Mouse (Mus musculus) heart, embryonic 15.5 days (tissue): ENCODE results near the gene Sertad2. TPM values are rescaled to one million over a fixed set of nuclear protein-coding genes. Genes with fewer than 3 reads are reported as not detected.

Experiments
- ATAC-seq: fragments of 200-750 bp; cut with Nextera tagmentation; replicated peaks from 2 replicates; pipeline ENCODE4 v1.8.0; 2017; ENCODE audit warnings: low read depth, moderate TSS enrichment; ENCODE audit not compliant: insufficient number of reproducible peaks, insufficient read depth, low FRiP score
- H3K27ac ChIP-seq: fragments of 300-500 bp; sonication (generic); 2 replicates; pipeline ENCODE4 v1.5.1; 2015; ENCODE audit warnings: mild to moderate bottlenecking, inconsistent platforms
- H3K27me3 ChIP-seq: fragments of 300-500 bp; sonication (generic); 2 replicates; pipeline ENCODE4 v1.6.1; 2015; ENCODE audit warnings: inconsistent platforms
- H3K36me3 ChIP-seq: fragments of 300-500 bp; sonication (generic); 2 replicates; pipeline ENCODE4 v1.6.1; 2015; ENCODE audit warnings: mild to moderate bottlenecking, inconsistent platforms
- H3K4me1 ChIP-seq: fragments of 300-500 bp; sonication (generic); replicated peaks from 2 replicates; pipeline ENCODE4 v1.6.1; 2015; ENCODE audit warnings: inconsistent platforms
- H3K4me2 ChIP-seq: fragments of 300-500 bp; sonication (generic); 2 replicates; pipeline ENCODE4 v1.6.1; 2015; ENCODE audit warnings: inconsistent platforms, mild to moderate bottlenecking, moderate library complexity
- H3K4me3 ChIP-seq: fragments of 300-500 bp; sonication (generic); 2 replicates; pipeline ENCODE4 v1.5.1; 2015; ENCODE audit warnings: mild to moderate bottlenecking, inconsistent platforms
- H3K9ac ChIP-seq: fragments of 300-500 bp; sonication (generic); 2 replicates; pipeline ENCODE4 v1.6.1; 2015; ENCODE audit warnings: mild to moderate bottlenecking, inconsistent platforms
- H3K9me3 ChIP-seq: fragments of 300-500 bp; sonication (generic); replicated peaks from 2 replicates; pipeline ENCODE4 v1.6.1; 2016; ENCODE audit warnings: inconsistent platforms
- WGBS: fragments of 180-500 bp; shearing (Covaris S2); methylation state at CpG from one replicate; pipeline ENCODE4 v1.1.7; 2015; ENCODE audit warnings: mixed read lengths; 5-methylcytosine and 5-hydroxymethylcytosine counted together
- polyA plus RNA-seq: library from polyadenylated mRNA; unstranded; fragments of >200 nt; fragmentation: Nextera tagmentation; extraction: Ambion mirVana; gene quantifications from 2 replicates; pipeline ENCODE4 v1.2.1, GENCODE M21; 2015

The Sertad2 gene
- polyA plus RNA-seq, 1 experiment from 2014 or later = 33.7 TPM

DNA sequence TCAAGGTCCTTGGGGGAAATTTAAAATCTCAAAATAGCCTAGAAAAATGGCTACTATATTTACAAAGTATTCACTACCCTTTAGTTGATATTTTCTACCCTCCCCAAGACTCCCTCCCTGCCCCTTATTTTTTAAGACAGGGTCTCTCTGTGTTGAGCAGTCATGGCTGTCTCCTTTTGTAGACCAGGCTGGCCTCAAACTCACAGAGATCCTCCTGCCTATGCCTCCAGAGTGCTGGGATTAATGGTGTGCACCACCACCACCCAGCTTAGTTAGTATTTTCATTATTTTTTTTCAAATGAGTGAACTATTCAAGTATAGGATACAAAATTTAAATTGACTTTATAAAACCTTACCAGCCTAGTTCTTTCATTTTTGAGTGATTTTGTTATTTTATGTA is 94.0 kb downstream of the Sertad2 start:
- ATAC-seq = no peak
- Histone ChIP-seq H3K36me3 (no peaks in the 10 kb centered on the region), H3K4me2 (no peak overlapping the region), H3K4me1 (peaks cover 52% of the 10 kb centered on the region), H3K27ac (no peak overlapping the region), H3K27me3 (no peaks in the 10 kb centered on the region), H3K9me3 (no peaks in the 10 kb centered on the region), H3K9ac (no peak overlapping the region), H3K4me3 (no peak overlapping the region)

DNA sequence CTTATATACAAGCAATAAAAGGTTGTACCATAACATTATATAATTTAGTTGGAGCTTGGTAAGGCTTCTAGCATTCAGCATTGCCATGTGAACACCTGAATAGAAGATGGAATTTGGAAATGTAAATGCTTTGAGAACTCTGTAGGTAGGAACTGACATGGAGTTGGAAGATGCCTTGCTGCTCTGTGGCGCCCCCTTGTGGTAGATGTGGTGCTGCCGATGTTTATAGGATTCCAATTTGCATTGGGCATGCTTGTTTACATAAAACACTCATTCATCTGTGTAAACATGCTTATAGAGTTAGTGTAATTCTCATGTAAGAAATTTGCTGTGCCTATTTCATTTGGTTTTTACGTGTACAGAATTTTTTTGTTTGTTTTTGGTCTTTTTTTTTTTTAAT is 95.8 kb downstream of the Sertad2 start:
- H3K9me3 ChIP-seq = no peaks in the 10 kb centered on the region
- H3K4me2 ChIP-seq = no peak overlapping the region
- H3K4me1 ChIP-seq = peaks cover 45% of the 10 kb centered on the region
- no peak overlapping the region for H3K4me3 ChIP-seq
- no peaks in the 10 kb centered on the region for H3K27me3 ChIP-seq
- no peak overlapping the region for H3K9ac ChIP-seq
- no peak overlapping the region for H3K27ac ChIP-seq
- no peaks in the 10 kb centered on the region for H3K36me3 ChIP-seq
- 30% methylated on average over 3 of the region's 3 CpGs for WGBS
- no peak for ATAC-seq

DNA sequence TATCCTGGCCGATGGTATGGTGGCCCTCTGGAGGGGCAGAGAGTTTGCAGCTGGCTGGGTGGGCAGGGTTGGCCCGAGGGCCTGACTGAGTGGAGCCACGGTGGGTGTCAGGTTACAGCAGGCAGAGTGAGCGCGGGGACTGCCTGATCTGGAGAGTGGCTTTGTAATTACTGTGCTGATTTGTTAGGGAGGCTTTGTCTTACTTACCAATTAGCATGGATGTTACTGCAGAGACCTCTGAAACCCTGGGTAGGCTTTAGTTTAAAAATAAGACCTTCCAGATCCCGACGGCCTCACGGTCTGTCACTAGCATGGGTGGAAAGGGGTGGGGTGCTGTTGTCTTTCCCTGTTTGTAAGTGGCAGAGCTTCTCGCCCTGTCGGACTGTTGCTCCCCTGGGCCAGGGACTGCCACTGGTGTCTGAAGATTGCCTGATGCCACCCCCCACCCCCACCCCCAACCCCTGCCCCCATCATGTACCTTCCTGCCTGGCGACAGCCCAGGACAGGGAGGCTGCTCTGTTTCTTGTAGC is 96.9 kb downstream of the Sertad2 start:
- peak overlapping the region; percentile 29; the same call in 1 of the 2 replicates for H3K9ac ChIP-seq
- H3K4me2 ChIP-seq = peak overlapping the region; percentile 59
- peak overlapping the region; percentile 80 for H3K27ac ChIP-seq
- peaks cover 45% of the 10 kb centered on the region for H3K4me1 ChIP-seq
- H3K36me3 ChIP-seq = no peaks in the 10 kb centered on the region
- peak; percentile 90 for ATAC-seq
- H3K27me3 ChIP-seq = no peaks in the 10 kb centered on the region
- no peaks in the 10 kb centered on the region for H3K9me3 ChIP-seq
- H3K4me3 ChIP-seq = peak overlapping the region; percentile 27
- WGBS = 7% methylated on average over 11 of the region's 11 CpGs

DNA sequence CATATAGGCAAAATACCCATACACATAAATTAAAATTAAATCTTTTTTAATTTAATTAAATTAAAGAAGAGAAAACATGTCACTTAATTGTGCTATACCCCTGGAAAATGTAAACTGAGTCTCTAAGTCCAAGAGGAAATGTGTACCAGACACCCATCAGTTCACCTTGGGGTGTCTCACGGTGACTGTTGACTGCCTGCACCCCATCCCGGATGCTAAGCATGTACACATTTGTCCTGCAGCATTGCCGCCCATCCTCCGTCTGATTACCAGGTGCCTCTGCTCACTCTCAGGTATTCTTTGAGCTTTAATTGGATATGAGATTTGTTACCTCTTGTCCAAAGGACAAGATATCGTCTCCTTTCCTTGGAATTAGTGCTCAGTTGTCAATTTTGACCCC is 99.3 kb downstream of the Sertad2 start:
- Histone ChIP-seq H3K4me1 (peaks cover 51% of the 10 kb centered on the region), H3K9ac (no peak overlapping the region), H3K4me3 (no peak overlapping the region), H3K36me3 (no peaks in the 10 kb centered on the region), H3K27me3 (no peaks in the 10 kb centered on the region), H3K4me2 (no peak overlapping the region), H3K27ac (no peak overlapping the region), H3K9me3 (no peaks in the 10 kb centered on the region)
- ATAC-seq = no peak
- WGBS = 88% methylated on average over 5 of the region's 5 CpGs

DNA sequence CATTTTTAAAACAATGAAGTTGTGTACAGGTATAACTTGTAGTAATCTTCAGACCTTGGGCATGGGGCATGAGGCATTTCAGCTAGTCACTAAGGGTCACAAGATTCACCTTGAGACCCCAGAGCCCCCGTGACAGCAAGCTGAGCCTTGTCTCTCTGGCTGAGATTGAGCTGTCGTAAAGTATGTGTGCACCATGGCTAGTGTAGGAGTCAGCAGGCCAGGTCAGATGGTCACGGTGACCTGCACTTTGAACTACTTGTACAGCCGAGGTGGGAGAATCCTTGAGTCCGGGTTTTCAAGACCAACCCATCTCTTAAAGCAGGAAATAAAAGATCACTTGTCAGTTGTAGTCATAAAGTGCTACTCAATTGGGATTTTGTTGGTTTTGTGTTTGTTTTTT is 100.1 kb downstream of the Sertad2 start:
- Histone ChIP-seq H3K27me3 (no peaks in the 10 kb centered on the region), H3K36me3 (peaks cover under 1% of the 10 kb centered on the region; the same call in 1 of the 2 replicates), H3K9me3 (no peaks in the 10 kb centered on the region), H3K4me2 (no peak overlapping the region), H3K4me3 (no peak overlapping the region), H3K9ac (no peak overlapping the region), H3K4me1 (peaks cover 59% of the 10 kb centered on the region), H3K27ac (no peak overlapping the region)
- ATAC-seq = no peak
- WGBS = 68% methylated on average over 5 of the region's 5 CpGs

DNA sequence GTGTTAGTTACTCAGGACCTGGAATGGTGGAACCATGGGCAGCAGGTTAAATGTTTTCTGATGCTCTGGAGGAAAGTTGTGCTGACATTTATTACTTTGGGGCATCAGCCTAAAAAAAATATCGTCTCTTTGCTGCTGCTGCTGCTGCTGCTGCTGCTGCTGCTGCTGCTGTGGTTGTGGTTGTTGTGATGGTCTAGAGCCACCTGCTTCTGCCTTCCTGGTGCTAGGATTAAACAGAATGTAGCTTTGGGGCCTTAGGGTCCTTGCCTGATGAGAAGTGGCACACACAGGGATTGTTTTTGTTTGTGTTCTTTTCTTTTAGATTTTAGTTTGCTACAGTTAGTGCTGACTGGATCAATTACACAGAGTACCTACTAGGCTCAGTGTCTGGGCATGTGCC is 101.1 kb downstream of the Sertad2 start:
- H3K4me2 ChIP-seq = no peak overlapping the region
- H3K27me3 ChIP-seq = no peaks in the 10 kb centered on the region
- 67% methylated on average over 1 of the region's 1 CpGs for WGBS
- H3K27ac ChIP-seq = no peak overlapping the region
- H3K9me3 ChIP-seq = no peaks in the 10 kb centered on the region
- no peak for ATAC-seq
- H3K4me3 ChIP-seq = no peak overlapping the region
- no peak overlapping the region for H3K9ac ChIP-seq
- peaks cover 59% of the 10 kb centered on the region for H3K4me1 ChIP-seq
- H3K36me3 ChIP-seq = peaks cover 10% of the 10 kb centered on the region

DNA sequence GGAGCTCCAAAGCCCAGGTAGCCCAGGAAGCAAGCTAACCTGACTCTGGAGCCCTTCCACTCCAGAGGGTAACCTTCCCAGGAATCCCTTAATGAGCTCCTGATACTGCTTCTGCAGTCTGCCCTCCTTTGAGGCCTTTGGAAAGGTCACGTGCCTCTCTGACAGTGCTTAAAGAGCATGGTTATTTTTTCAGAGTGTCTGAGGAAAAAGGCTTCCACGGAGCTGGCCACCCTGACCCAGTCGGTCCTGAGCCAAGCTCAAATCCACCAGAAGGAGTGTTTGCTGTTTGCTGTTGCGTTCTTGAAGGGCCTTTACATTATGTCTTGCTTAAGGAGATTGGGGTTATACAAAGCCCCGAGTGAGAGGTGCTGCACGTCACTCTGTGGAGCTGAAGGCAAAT is 101.8 kb downstream of the Sertad2 start:
- Histone ChIP-seq H3K27me3 (no peaks in the 10 kb centered on the region), H3K9me3 (no peaks in the 10 kb centered on the region), H3K9ac (no peak overlapping the region), H3K4me3 (no peak overlapping the region), H3K27ac (no peak overlapping the region), H3K4me1 (peaks cover 52% of the 10 kb centered on the region), H3K36me3 (peaks cover 14% of the 10 kb centered on the region), H3K4me2 (no peak overlapping the region)
- no peak for ATAC-seq
- 49% methylated on average over 6 of the region's 6 CpGs for WGBS

DNA sequence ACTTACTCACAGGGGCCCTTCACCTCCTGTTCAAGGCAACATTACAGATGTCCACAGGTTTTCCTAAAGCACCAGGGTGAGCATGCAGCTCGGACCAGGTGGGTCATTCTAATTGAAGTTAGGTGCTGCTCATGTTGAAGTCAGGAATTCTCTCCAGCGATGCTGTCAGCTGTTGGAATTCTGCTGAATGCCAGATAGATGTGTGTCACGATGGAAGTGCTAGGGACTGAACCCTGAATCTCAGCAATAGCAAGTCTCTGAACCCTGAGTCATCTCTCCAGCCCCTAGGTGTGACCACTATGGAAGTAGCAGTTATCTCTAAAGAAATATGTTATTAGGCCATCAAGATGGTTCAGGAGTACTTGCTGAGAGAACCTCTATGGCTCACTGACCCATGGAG is 102.5 kb downstream of the Sertad2 start:
- ATAC-seq = no peak
- Histone ChIP-seq H3K4me1 (peaks cover 45% of the 10 kb centered on the region), H3K4me3 (no peak overlapping the region), H3K9ac (no peak overlapping the region), H3K9me3 (no peaks in the 10 kb centered on the region), H3K36me3 (peaks cover 14% of the 10 kb centered on the region), H3K4me2 (no peak overlapping the region), H3K27me3 (no peaks in the 10 kb centered on the region), H3K27ac (no peak overlapping the region)
- 53% methylated on average over 3 of the region's 3 CpGs for WGBS

DNA sequence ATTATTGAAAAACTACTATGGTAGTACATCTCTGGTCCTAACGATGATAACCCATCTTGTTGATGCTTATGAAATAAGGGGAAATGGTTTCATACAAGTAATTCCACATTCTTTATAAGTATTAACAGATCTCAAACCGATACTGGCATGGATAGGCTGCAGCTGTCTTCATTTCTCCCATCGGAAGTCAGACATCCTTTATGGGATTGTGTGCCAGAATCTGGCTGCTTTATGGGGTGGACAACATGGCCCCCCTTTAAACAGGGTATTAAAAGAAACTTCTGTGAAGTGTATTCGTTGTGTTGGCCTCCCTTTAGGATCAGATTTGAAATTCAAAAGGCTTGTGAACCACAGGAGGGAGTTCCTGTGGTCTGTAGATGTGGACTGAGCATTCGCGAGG is 103.1 kb downstream of the Sertad2 start:
- Histone ChIP-seq H3K27me3 (no peaks in the 10 kb centered on the region), H3K9ac (no peak overlapping the region), H3K4me2 (no peak overlapping the region), H3K9me3 (no peaks in the 10 kb centered on the region), H3K27ac (0 out of 2 replicates have a peak overlapping the region, but pooled peaks have one; percentile 2), H3K4me3 (no peak overlapping the region), H3K36me3 (peaks cover 14% of the 10 kb centered on the region), H3K4me1 (peaks cover 44% of the 10 kb centered on the region)
- WGBS = 66% methylated on average over 6 of the region's 6 CpGs
- ATAC-seq = no peak

DNA sequence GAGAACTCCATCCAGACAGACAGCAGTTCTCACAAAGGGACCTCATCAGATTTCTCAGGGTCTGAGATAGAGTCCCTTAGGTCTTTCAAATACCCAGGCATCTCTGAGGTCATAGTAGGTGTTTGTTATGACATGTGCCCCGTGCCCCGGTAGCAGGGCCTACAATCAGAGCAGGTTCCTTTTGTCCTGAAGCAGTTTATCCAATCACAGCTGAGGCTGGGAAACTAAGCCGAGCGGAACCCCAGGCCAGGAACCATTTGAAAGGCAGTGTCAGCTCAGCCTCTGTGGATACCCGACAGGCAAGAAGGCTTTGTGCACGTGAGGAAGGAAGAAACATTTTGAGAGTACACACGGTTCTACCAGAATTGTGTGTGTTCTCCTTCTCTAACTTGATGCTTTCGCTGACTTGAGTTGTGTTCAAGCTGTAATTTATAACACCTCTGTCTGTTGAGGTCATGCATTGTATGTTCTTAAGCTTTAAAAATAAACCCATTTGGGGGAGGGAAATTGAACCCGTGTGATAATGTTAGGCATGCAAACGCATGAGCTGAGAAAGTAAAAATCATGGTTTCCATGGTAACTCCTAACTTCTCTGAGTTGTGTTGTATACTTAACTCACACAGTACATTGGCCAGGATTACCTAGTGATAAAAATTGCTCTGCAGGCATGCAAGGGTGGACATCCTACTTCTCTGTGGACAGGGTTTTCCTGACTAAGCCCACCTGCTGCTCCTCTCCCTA is 104.1 kb downstream of the Sertad2 start:
- ATAC-seq = peak; percentile 1; the same call in 1 of the 2 replicates
- Histone ChIP-seq H3K27me3 (no peaks in the 10 kb centered on the region), H3K4me3 (no peak overlapping the region), H3K4me1 (peaks cover 47% of the 10 kb centered on the region), H3K27ac (peak overlapping the region; percentile 29; the same call in 1 of the 2 replicates), H3K36me3 (peaks cover 14% of the 10 kb centered on the region), H3K9ac (no peak overlapping the region), H3K9me3 (no peaks in the 10 kb centered on the region), H3K4me2 (no peak overlapping the region)
- WGBS = 41% methylated on average over 10 of the region's 10 CpGs

DNA sequence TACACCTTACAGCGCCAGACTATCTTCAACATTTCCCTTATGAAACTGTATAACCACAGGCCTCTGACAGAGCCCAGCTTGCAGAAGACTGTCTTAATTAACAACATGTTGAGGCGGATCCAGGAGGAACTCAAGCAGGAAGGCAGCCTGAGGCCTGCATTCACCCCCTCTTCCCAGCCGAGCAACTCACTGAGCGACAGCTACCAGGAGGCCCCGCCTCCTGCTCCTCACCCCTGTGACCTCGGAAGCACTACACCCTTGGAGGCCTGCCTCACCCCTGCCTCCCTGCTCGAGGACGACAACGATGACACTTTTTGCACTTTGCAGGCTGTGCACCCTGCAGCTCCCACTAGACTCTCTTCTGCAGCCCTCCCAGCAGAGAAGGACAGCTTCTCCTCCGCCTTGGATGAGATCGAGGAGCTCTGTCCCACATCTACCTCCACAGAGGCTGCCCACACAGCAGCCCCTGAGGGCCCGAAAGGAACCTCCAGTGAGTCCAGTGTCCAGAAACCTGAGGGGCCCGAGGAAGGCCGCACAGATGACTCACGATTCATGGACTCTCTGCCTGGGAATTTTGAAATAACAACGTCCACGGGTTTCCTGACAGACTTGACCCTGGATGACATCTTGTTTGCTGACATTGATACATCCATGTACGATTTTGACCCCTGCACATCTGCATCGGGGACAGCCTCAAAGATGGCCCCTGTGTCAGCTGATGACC is 105.0 kb downstream of the Sertad2 start:
- no peak overlapping the region for H3K9ac ChIP-seq
- peak overlapping the region; percentile 1; the same call in 1 of the 2 replicates for H3K27ac ChIP-seq
- no peak overlapping the region for H3K4me2 ChIP-seq
- H3K4me3 ChIP-seq = no peak overlapping the region
- WGBS = 63% methylated on average over 19 of the region's 19 CpGs
- no peaks in the 10 kb centered on the region for H3K9me3 ChIP-seq
- H3K27me3 ChIP-seq = no peaks in the 10 kb centered on the region
- ATAC-seq = peak; percentile 23; the same call in 1 of the 2 replicates
- H3K4me1 ChIP-seq = peaks cover 47% of the 10 kb centered on the region
- H3K36me3 ChIP-seq = peaks cover 17% of the 10 kb centered on the region
